Comparison of ENCODE assay signal across 19 mouse cellular contexts in genomic region chr16:22929575-22929974, GRCm38 (mm10). TPM values are rescaled to one million over a fixed set of nuclear protein-coding genes. Genes with fewer than 3 reads are reported as not detected.
DNase-seq lines count a peak whose midpoint lies in the region; ATAC-seq lines count a peak whose summit lies in the region.
"Had no signal": no experiment of that assay in that cellular context is flagged by ENCODE, and none has a peak within 500 bp of the region (broad histone marks: within the 10 kb centered on the region; RNA-seq: fewer than 3 reads in every experiment).

No protein-coding gene starts in this region.

- no peaks in the 10 kb centered on the region for H3K27me3 ChIP-seq in hindbrain, embryonic 13.5 days
- no peaks in the 10 kb centered on the region for H3K27me3 ChIP-seq in hindbrain, embryonic 12.5 days
- H3K27me3 ChIP-seq: intestine, embryonic 15.5 days; liver, embryonic 13.5 days had no signal

- H3K27ac ChIP-seq in hindbrain, embryonic 13.5 days = no peak overlapping the region
- no peak overlapping the region for H3K27ac ChIP-seq in hindbrain, embryonic 12.5 days
- H3K27ac ChIP-seq: intestine, embryonic 15.5 days; kidney, postnatal 0 days; limb, embryonic 10.5 days; liver, embryonic 13.5 days; midbrain, embryonic 10.5 days had no signal

- DNase-seq in right cerebral cortex, postnatal 10 days (ENCODE audit: low spot score in 2 of 2) = peak; percentile 58 to 73
- DNase-seq in right cerebral cortex, postnatal 14 days = no peak
- DNase-seq in layer of hippocampus, adult 8-10 months (ENCODE audit: low spot score in 2 of 2) = peak; percentile 64 to 65
- DNase-seq in urinary bladder, postnatal 25 days (ENCODE audit: low spot score) = no peak
- no peak for DNase-seq in yolk sac, embryonic 10.5 days (ENCODE audit: low spot score)
- DNase-seq: cerebellum, adult 18-20 months; embryo, embryonic 11 days; heart, adult 18-20 months; liver, embryonic 13.5 days; lung, postnatal 10 days had no signal

- H3K4me2 ChIP-seq in hindbrain, embryonic 13.5 days = no peak overlapping the region
- no peak overlapping the region for H3K4me2 ChIP-seq in hindbrain, embryonic 12.5 days (replicated peaks)
- H3K4me2 ChIP-seq: intestine, embryonic 15.5 days; liver, embryonic 13.5 days had no signal

- no peaks in the 10 kb centered on the region for H3K9me3 ChIP-seq in hindbrain, embryonic 13.5 days
- no peaks in the 10 kb centered on the region for H3K9me3 ChIP-seq in hindbrain, embryonic 12.5 days (replicated peaks)
- H3K9me3 ChIP-seq: intestine, embryonic 15.5 days; limb, embryonic 10.5 days; liver, embryonic 13.5 days; midbrain, embryonic 10.5 days had no signal

- 61% methylated on average over 6 of the region's 6 CpGs for WGBS in hindbrain, embryonic 13.5 days
- 65% methylated on average over 6 of the region's 6 CpGs for WGBS in hindbrain, embryonic 12.5 days

- no peaks in the 10 kb centered on the region for H3K4me1 ChIP-seq in hindbrain, embryonic 13.5 days (replicated peaks)
- no peaks in the 10 kb centered on the region for H3K4me1 ChIP-seq in hindbrain, embryonic 12.5 days
- H3K4me1 ChIP-seq: intestine, embryonic 15.5 days; limb, embryonic 10.5 days; liver, embryonic 13.5 days; midbrain, embryonic 10.5 days had no signal

- ATAC-seq in hindbrain, embryonic 13.5 days (ENCODE audit: low FRiP score) = peak; percentile 59; the same call in 1 of the 2 replicates
- ATAC-seq in hindbrain, embryonic 12.5 days (ENCODE audit: low FRiP score) = no peak
- ATAC-seq: CD4-positive, CD25-positive, alpha-beta regulatory T cell, adult 4 months; intestine, embryonic 15.5 days had no signal

- H3K9ac ChIP-seq in hindbrain, embryonic 13.5 days = no peak overlapping the region
- no peak overlapping the region for H3K9ac ChIP-seq in hindbrain, embryonic 12.5 days
- H3K9ac ChIP-seq: intestine, embryonic 15.5 days; liver, embryonic 13.5 days had no signal

- no peaks in the 10 kb centered on the region for H3K36me3 ChIP-seq in hindbrain, embryonic 13.5 days
- H3K36me3 ChIP-seq in hindbrain, embryonic 12.5 days = no peaks in the 10 kb centered on the region
- H3K36me3 ChIP-seq: intestine, embryonic 15.5 days; limb, embryonic 10.5 days; liver, embryonic 13.5 days; midbrain, embryonic 10.5 days had no signal

- H3K4me3 ChIP-seq in hindbrain, embryonic 13.5 days = no peak overlapping the region
- H3K4me3 ChIP-seq in hindbrain, embryonic 12.5 days = no peak overlapping the region
- H3K4me3 ChIP-seq: erythroblast, embryonic 14.5 days; intestine, embryonic 15.5 days; limb, embryonic 10.5 days; liver, embryonic 13.5 days; midbrain, embryonic 10.5 days had no signal

RNA-seq across cellular contexts. Expression of gene Fetub, which starts 11.4 kb away (rescaled TPM):
- polyA plus RNA-seq in hindbrain, embryonic 13.5 days (2015; fragmentation: Nextera tagmentation; extraction: Ambion mirVana) = not detected in 2 replicates
- polyA plus RNA-seq in hindbrain, embryonic 12.5 days (2016; fragmentation: Nextera tagmentation; extraction: Ambion mirVana) = not detected in 2 replicates
- total RNA-seq in layer of hippocampus, adult 8-10 months (2022) = under 1 TPM in 3 of 4 experiments, not detected in 1; 0.39 to 0.70 (median 0.41) TPM
- polyA plus RNA-seq: CD4-positive, CD25-positive, alpha-beta regulatory T cell, adult 4 months; erythroblast, embryonic 14.5 days; heart, postnatal 0 days; limb, embryonic 10.5 days; midbrain, embryonic 10.5 days had no signal

RNA-seq across cellular contexts. Expression of gene Hrg, which starts 21.3 kb away (rescaled TPM):
- 0.22 TPM in 1 of 2 replicates, not detected in the other for polyA plus RNA-seq in hindbrain, embryonic 13.5 days (2015; fragmentation: Nextera tagmentation; extraction: Ambion mirVana)
- polyA plus RNA-seq in hindbrain, embryonic 12.5 days (2016; fragmentation: Nextera tagmentation; extraction: Ambion mirVana) = 0.18 TPM in 1 of 2 replicates, not detected in the other
- total RNA-seq in layer of hippocampus, adult 8-10 months (2022) = not detected
- total RNA-seq: heart, adult 18-20 months had no signal
- polyA plus RNA-seq: CD4-positive, CD25-positive, alpha-beta regulatory T cell, adult 4 months; erythroblast, embryonic 14.5 days; heart, postnatal 0 days; intestine, embryonic 15.5 days; limb, embryonic 10.5 days had no signal

RNA-seq across cellular contexts. Expression of gene Ahsg, which starts 38.5 kb away (rescaled TPM):
- polyA plus RNA-seq in hindbrain, embryonic 13.5 days (2015; fragmentation: Nextera tagmentation; extraction: Ambion mirVana) = 0.23 TPM in 1 of 2 replicates, not detected in the other
- not detected in 2 replicates for polyA plus RNA-seq in hindbrain, embryonic 12.5 days (2016; fragmentation: Nextera tagmentation; extraction: Ambion mirVana)
- total RNA-seq in layer of hippocampus, adult 8-10 months (2022) = not detected
- polyA plus RNA-seq: CD4-positive, CD25-positive, alpha-beta regulatory T cell, adult 4 months; limb, embryonic 10.5 days; midbrain, embryonic 10.5 days had no signal

Comparison
In these comparisons a context has a peak if more than half of its experiments do, and no peak if none do; other contexts are left out.
1. DNase-seq: peak in right cerebral cortex, postnatal 10 days (2 of 2) and layer of hippocampus, adult 8-10 months (2 of 2); none in right cerebral cortex, postnatal 14 days (single experiment), urinary bladder, postnatal 25 days (single experiment) and yolk sac, embryonic 10.5 days (single experiment).